In genomic region chrX:161790182-161790581, GRCm38 (mm10) we compare ENCODE assay signal across 9 mouse cellular contexts.
DNase-seq lines count a peak whose midpoint lies in the region; ATAC-seq and TF ChIP-seq lines count a peak whose summit lies in the region.
"Had no signal": no experiment of that assay in that cellular context is flagged by ENCODE, and none has a peak within 500 bp of the region (broad histone marks: within the 10 kb centered on the region; RNA-seq: fewer than 3 reads in every experiment).

No protein-coding gene starts in this region.

- H3K4me1 ChIP-seq in midbrain, embryonic 11.5 days (ENCODE audit: control insufficient read depth, insufficient read depth, low read length) = no peaks in the 10 kb centered on the region
- H3K4me1 ChIP-seq: neural tube, embryonic 12.5 days had no signal

- 28% methylated on average over 6 of the region's 6 CpGs for WGBS in midbrain, embryonic 11.5 days

- intact Hi-C loops in left cerebral cortex, adult 2 months (cut with DNase I) = loop anchor here (2.0 kb wide), 1 partner anchor 391 kb away; no protein-coding TSS in a partner anchor
- intact Hi-C loops in left cerebral cortex, postnatal 36 days (cut with DNase I) = no loop called here

- H3K4me2 ChIP-seq in midbrain, embryonic 11.5 days = no peak overlapping the region
- H3K4me2 ChIP-seq: neural tube, embryonic 12.5 days had no signal

- no peaks in the 10 kb centered on the region for H3K9me3 ChIP-seq in midbrain, embryonic 11.5 days (ENCODE audit: control insufficient read depth, low read length)
- H3K9me3 ChIP-seq: neural tube, embryonic 12.5 days had no signal

- DNase-seq in cerebellum, postnatal 10 days = peak; percentile 61 to 62
- no peak for DNase-seq in cerebellum, adult 9-10 months
- no peak for DNase-seq in left cerebral cortex, adult 2 months (ENCODE audit: extremely low spot score in 1 of 2, low spot score in 2 of 2)
- DNase-seq in left cerebral cortex, postnatal 36 days (ENCODE audit: low spot score in 2 of 2) = no peak
- DNase-seq in lung, postnatal 36 days = peak; percentile 14
- DNase-seq in urinary bladder, postnatal 4 days (ENCODE audit: low spot score in 2 of 2) = no peak
- no peak for DNase-seq in midbrain, embryonic 11.5 days (ENCODE audit: low spot score, missing footprints)

- H3K9ac ChIP-seq in midbrain, embryonic 11.5 days (ENCODE audit: low read length) = no peak overlapping the region
- H3K9ac ChIP-seq: neural tube, embryonic 12.5 days had no signal

- H3K36me3 ChIP-seq in midbrain, embryonic 11.5 days (ENCODE audit: control insufficient read depth, insufficient read depth, low read length) = no peaks in the 10 kb centered on the region
- H3K36me3 ChIP-seq: neural tube, embryonic 12.5 days had no signal

- H3K27ac ChIP-seq in left cerebral cortex, adult 2 months = no peak overlapping the region
- H3K27ac ChIP-seq in midbrain, embryonic 11.5 days (ENCODE audit: low read depth, low read length) = no peak overlapping the region
- H3K27ac ChIP-seq: neural tube, embryonic 12.5 days had no signal

- ATAC-seq in common myeloid progenitor, adult 5-6 weeks (replicated peaks; ENCODE audit: low read depth, poor library complexity, severe bottlenecking) = peak; percentile 63; the same call in 1 of the 2 replicates
- ATAC-seq in midbrain, embryonic 11.5 days (ENCODE audit: low FRiP score) = no peak

- peaks cover 16% of the 10 kb centered on the region for H3K27me3 ChIP-seq in midbrain, embryonic 11.5 days (ENCODE audit: control insufficient read depth, insufficient read depth, low read length)
- H3K27me3 ChIP-seq: neural tube, embryonic 12.5 days had no signal

- no peak overlapping the region for H3K4me3 ChIP-seq in left cerebral cortex, adult 2 months
- H3K4me3 ChIP-seq in midbrain, embryonic 11.5 days (ENCODE audit: low read depth, low read length) = no peak overlapping the region
- H3K4me3 ChIP-seq: neural tube, embryonic 12.5 days had no signal

- peak; percentile 61 for TF ChIP-seq CTCF in left cerebral cortex, adult 2 months (IDR thresholded peaks at IDR 0.05)

Comparison
In these comparisons a context has a peak if more than half of its experiments do, and no peak if none do; other contexts are left out.
1. DNase-seq: peak in cerebellum, postnatal 10 days (2 of 2) and lung, postnatal 36 days (single experiment); none in cerebellum, adult 9-10 months (single experiment), left cerebral cortex, adult 2 months (0 of 2), left cerebral cortex, postnatal 36 days (0 of 2), urinary bladder, postnatal 4 days (0 of 2) and midbrain, embryonic 11.5 days (single experiment).